Mouse (Mus musculus) c-Kit-positive CD71-positive TER-119-positive erythroid progenitor cells, embryonic 14.5 days (primary cell): ENCODE data around the gene Tmem44.

Experiments used
- DNase-seq: peaks from one replicate; pipeline ENCODE4 v3.0.0-alpha.2; 2013; ENCODE audit warnings: low spot score

Gene Tmem44

GRCm38 (mm10) chr16:30552621-30553338, 2.1 kb upstream of the Tmem44 start:
- DNase-seq, result no peak

- peak; percentile 50 for DNase-seq
These were observed 485 bp downstream of the Tmem44 start for GRCm38 (mm10) chr16:30549966-30550747.

GRCm38 (mm10) chr16:30549516-30549915, 1.1 kb downstream of the Tmem44 start:
- no peak for DNase-seq

GRCm38 (mm10) chr16:30548291-30548690, 2.4 kb downstream of the Tmem44 start:
- DNase-seq, result no peak

GRCm38 (mm10) chr16:30544693-30545092, 5.9 kb downstream of the Tmem44 start:
- no peak for DNase-seq

GRCm38 (mm10) chr16:30543386-30543785, 7.3 kb downstream of the Tmem44 start:
- no peak for DNase-seq

GRCm38 (mm10) chr16:30542826-30543225, 7.8 kb downstream of the Tmem44 start:
- DNase-seq, result no peak

- no peak for DNase-seq
These were observed 10.3 kb downstream of the Tmem44 start for GRCm38 (mm10) chr16:30540107-30541001.

- peak; percentile 48 for DNase-seq
These were observed 11.2 kb downstream of the Tmem44 start for GRCm38 (mm10) chr16:30539433-30539832.

- no peak for DNase-seq
These were observed 15.6 kb downstream of the Tmem44 start for GRCm38 (mm10) chr16:30535075-30535474.

GRCm38 (mm10) chr16:30533592-30533991, 17.1 kb downstream of the Tmem44 start:
- DNase-seq, result no peak

GRCm38 (mm10) chr16:30532929-30533328, 17.7 kb downstream of the Tmem44 start:
- DNase-seq, result no peak

GRCm38 (mm10) chr16:30531761-30532406, 18.8 kb downstream of the Tmem44 start:
- DNase-seq, result no peak

- no peak for DNase-seq
These were observed 19.8 kb downstream of the Tmem44 start for GRCm38 (mm10) chr16:30530815-30531214.

- no peak for DNase-seq
These were observed 22.3 kb downstream of the Tmem44 start for GRCm38 (mm10) chr16:30528386-30528785.

- DNase-seq, result no peak
These were observed 22.8 kb downstream of the Tmem44 start for GRCm38 (mm10) chr16:30527889-30528288.

- no peak for DNase-seq
These were observed 24.9 kb downstream of the Tmem44 start for GRCm38 (mm10) chr16:30525756-30526155.

- no peak for DNase-seq
These were observed 26.2 kb downstream of the Tmem44 start for GRCm38 (mm10) chr16:30524481-30524880.

GRCm38 (mm10) chr16:30522253-30522940, 28.2 kb downstream of the Tmem44 start:
- no peak for DNase-seq

GRCm38 (mm10) chr16:30521147-30521546, 29.5 kb downstream of the Tmem44 start:
- no peak for DNase-seq

GRCm38 (mm10) chr16:30520361-30520823, 30.2 kb downstream of the Tmem44 start:
- DNase-seq, result peak; percentile 79
